Mouse (Mus musculus): ENCODE results near the gene Cd7.

- no peak for TF ChIP-seq CTCF (IDR thresholded peaks at IDR 0.05; ENCODE audit: control insufficient read depth, insufficient read depth, insufficient read length)
- no peak for TF ChIP-seq MYOG (IDR thresholded peaks at IDR 0.05; ENCODE audit: control insufficient read depth, extremely low read depth, insufficient read length)
- TF ChIP-seq USF1 (IDR thresholded peaks at IDR 0.05; ENCODE audit: low read depth): no peak
- TF ChIP-seq CEBPB (IDR thresholded peaks at IDR 0.05; ENCODE audit: low read depth): no peak
Observed at GRCm38 (mm10) chr11:121013656-121014055, 25.6 kb downstream of the Cd7 start.
